Mouse (Mus musculus) MEL (cell line): ENCODE data around the gene Flnb. TPM values are rescaled to one million over a fixed set of nuclear protein-coding genes. Genes with fewer than 3 reads are reported as not detected.

ENCODE experiments used
- DNase-seq: peaks from one replicate; pipeline ENCODE4 v3.0.0; 2011; ENCODE audit warnings: low read depth, low spot score
- H3K27ac ChIP-seq: 2 replicates; pipeline ENCODE4 v1.5.1; 2012; ENCODE audit warnings: low read depth, mild to moderate bottlenecking, control low read depth, low read length, moderate library complexity; ENCODE audit not compliant: control insufficient read depth
- H3K27me3 ChIP-seq, 2 experiments: fragments of 150-350 bp in 1 of 2; sonication (generic) in 1 of 2; 2 replicates each; pipeline ENCODE4 v1.6.1; 2012; ENCODE audit warnings: low read length in 2 of 2, mild to moderate bottlenecking in 2 of 2, improper control_type of control experiment in 1 of 2, moderate library complexity in 1 of 2; ENCODE audit not compliant: insufficient read depth in 2 of 2, control insufficient read depth in 1 of 2
- H3K36me3 ChIP-seq, 2 experiments: 2 replicates each; pipeline ENCODE4 v1.6.1; 2012 to 2014; ENCODE audit warnings: low read length in 2 of 2, improper control_type of control experiment in 1 of 2, inconsistent platforms in 1 of 2, mild to moderate bottlenecking in 1 of 2; ENCODE audit not compliant: insufficient read depth in 2 of 2, control insufficient read depth in 1 of 2
- H3K4me1 ChIP-seq, 2 experiments: fragments of 150-350 bp in 1 of 2; sonication (generic) in 1 of 2; 2 replicates each; pipeline ENCODE4 v1.6.1; 2012; ENCODE audit warnings: low read length in 2 of 2, improper control_type of control experiment in 1 of 2, mild to moderate bottlenecking in 1 of 2; ENCODE audit not compliant: insufficient read depth in 2 of 2, control insufficient read depth in 1 of 2
- H3K4me3 ChIP-seq, 2 experiments: fragments of 150-350 bp in 1 of 2; sonication (generic) in 1 of 2; 2 replicates each; pipeline ENCODE4 v1.5.1; 2012; ENCODE audit warnings: low read depth in 2 of 2, low read length in 2 of 2, mild to moderate bottlenecking in 2 of 2, moderate library complexity in 2 of 2, control low read depth in 1 of 2, improper control_type of control experiment in 1 of 2; ENCODE audit not compliant: control insufficient read depth in 1 of 2, insufficient read depth in 1 of 2
- H3K79me2 ChIP-seq: 2 replicates; pipeline ENCODE4 v1.6.1; 2012; ENCODE audit warnings: mild to moderate bottlenecking, low read length, moderate library complexity; ENCODE audit not compliant: control insufficient read depth, poor library complexity, insufficient read depth
- H3K9ac ChIP-seq: 2 replicates; pipeline ENCODE4 v1.6.1; 2012; ENCODE audit warnings: low read depth, mild to moderate bottlenecking, control low read depth, low read length, moderate library complexity; ENCODE audit not compliant: control insufficient read depth, poor library complexity, severe bottlenecking
- H3K9me3 ChIP-seq: fragments of 150-350 bp; sonication (generic); replicated peaks from 2 replicates; pipeline ENCODE4 v1.6.1; 2012; ENCODE audit warnings: mild to moderate bottlenecking, low read length, improper control_type of control experiment, moderate library complexity; ENCODE audit not compliant: insufficient read depth
- CHD1 ChIP-seq: IDR thresholded peaks from 2 replicates; pipeline ENCODE4 v1.6.1; 2012; ENCODE audit warnings: low read depth, mild to moderate bottlenecking, inconsistent platforms, low read length, improper control_type of control experiment
- CTCF ChIP-seq, 3 experiments: IDR thresholded peaks in 2 of 3; conservative IDR thresholded peaks in 1 of 3; 2 replicates each; pipeline ENCODE4 v1.5.1; 2011 to 2012; ENCODE audit warnings: low read length in 3 of 3, low read depth in 2 of 3, mild to moderate bottlenecking in 2 of 3, improper control_type of control experiment in 1 of 3, inconsistent platforms in 1 of 3, mixed read lengths in 1 of 3, moderate library complexity in 1 of 3; ENCODE audit not compliant: control insufficient read depth in 1 of 3, insufficient read depth in 1 of 3, poor library complexity in 1 of 3, severe bottlenecking in 1 of 3
- ELF1 ChIP-seq: IDR thresholded peaks from 2 replicates; pipeline ENCODE4 v1.6.1; 2014; ENCODE audit warnings: low read depth, mild to moderate bottlenecking, inconsistent platforms, low read length, improper control_type of control experiment, moderate library complexity
- EP300 ChIP-seq, 2 experiments: IDR thresholded peaks; 2 replicates each; pipeline ENCODE4 v1.6.1; 2011; ENCODE audit warnings: improper control_type of control experiment in 2 of 2, low read length in 2 of 2, low read depth in 1 of 2, mild to moderate bottlenecking in 1 of 2
- ETS1 ChIP-seq: IDR thresholded peaks from 2 replicates; pipeline ENCODE4 v1.6.1; 2012; ENCODE audit warnings: low read depth, mild to moderate bottlenecking, inconsistent platforms, low read length, improper control_type of control experiment, moderate library complexity
- GABPA ChIP-seq: IDR thresholded peaks from 2 replicates; pipeline ENCODE4 v1.6.1; 2012; ENCODE audit warnings: low read depth, mild to moderate bottlenecking, inconsistent platforms, low read length, improper control_type of control experiment, moderate library complexity
- GATA1 ChIP-seq: IDR thresholded peaks from 2 replicates; pipeline ENCODE4 v1.6.1; 2011; ENCODE audit warnings: low read depth, low read length, improper control_type of control experiment
- JUND ChIP-seq: IDR thresholded peaks from 2 replicates; pipeline ENCODE4 v1.6.1; 2011; ENCODE audit warnings: low read depth, mild to moderate bottlenecking, improper control_type of control experiment, low read length
- MAFK ChIP-seq: IDR thresholded peaks from 2 replicates; pipeline ENCODE4 v1.6.1; 2011; ENCODE audit warnings: low read depth, mild to moderate bottlenecking, low read length, improper control_type of control experiment, borderline replicate concordance
- MAX ChIP-seq: IDR thresholded peaks from 2 replicates; pipeline ENCODE4 v1.6.1; 2011; ENCODE audit warnings: low read length, improper control_type of control experiment
- MEF2A ChIP-seq: IDR thresholded peaks from 2 replicates; pipeline ENCODE4 v1.6.1; 2014; ENCODE audit warnings: low read depth, mild to moderate bottlenecking, inconsistent platforms, low read length, improper control_type of control experiment; ENCODE audit not compliant: poor library complexity, insufficient replicate concordance, severe bottlenecking; ENCODE audit errors: extremely low read depth
- MXI1 ChIP-seq: IDR thresholded peaks from 2 replicates; pipeline ENCODE4 v1.6.1; 2011; ENCODE audit warnings: mild to moderate bottlenecking, low read depth, low read length, improper control_type of control experiment
- MYB ChIP-seq: IDR thresholded peaks from 2 replicates; pipeline ENCODE4 v1.6.1; 2011; ENCODE audit warnings: mild to moderate bottlenecking, low read depth, low read length, improper control_type of control experiment
- MYC ChIP-seq: IDR thresholded peaks from 2 replicates; pipeline ENCODE4 v1.6.1; 2011; ENCODE audit warnings: low read depth, mild to moderate bottlenecking, low read length, improper control_type of control experiment, moderate library complexity
- NRF1 ChIP-seq: IDR thresholded peaks from 2 replicates; pipeline ENCODE4 v1.6.1; 2014; ENCODE audit warnings: low read depth, mild to moderate bottlenecking, inconsistent platforms, low read length, improper control_type of control experiment, moderate library complexity; ENCODE audit not compliant: poor library complexity, insufficient read depth, severe bottlenecking
- POLR2AphosphoS2 ChIP-seq: IDR thresholded peaks from 2 replicates; pipeline ENCODE4 v1.6.1; 2011; ENCODE audit warnings: low read length, improper control_type of control experiment
- RAD21 ChIP-seq: IDR thresholded peaks from 2 replicates; pipeline ENCODE4 v1.6.1; 2011; ENCODE audit warnings: mild to moderate bottlenecking, low read depth, low read length, improper control_type of control experiment
- TAL1 ChIP-seq: IDR thresholded peaks from 2 replicates; pipeline ENCODE4 v1.6.1; 2012; ENCODE audit warnings: mild to moderate bottlenecking, inconsistent platforms, low read length, moderate library complexity, mixed read lengths
- TCF12 ChIP-seq: IDR thresholded peaks from 2 replicates; pipeline ENCODE4 v1.6.1; 2014; ENCODE audit warnings: low read depth, mild to moderate bottlenecking, inconsistent platforms, low read length, improper control_type of control experiment, moderate library complexity
- UBTF ChIP-seq: IDR thresholded peaks from 2 replicates; pipeline ENCODE4 v1.6.1; 2012; ENCODE audit warnings: low read depth, mild to moderate bottlenecking, inconsistent platforms, low read length, improper control_type of control experiment, moderate library complexity, borderline replicate concordance; ENCODE audit not compliant: insufficient read depth
- USF1 ChIP-seq: IDR thresholded peaks from 2 replicates; pipeline ENCODE4 v1.6.1; 2014; ENCODE audit warnings: low read depth, mild to moderate bottlenecking, inconsistent platforms, low read length, improper control_type of control experiment, moderate library complexity
- ZKSCAN1 ChIP-seq: IDR thresholded peaks from 2 replicates; pipeline ENCODE4 v1.6.1; 2012; ENCODE audit warnings: low read depth, mild to moderate bottlenecking, inconsistent platforms, low read length, improper control_type of control experiment, moderate library complexity
- ZMIZ1 ChIP-seq: IDR thresholded peaks from 2 replicates; pipeline ENCODE4 v1.6.1; 2012; ENCODE audit warnings: low read depth, mild to moderate bottlenecking, inconsistent platforms, low read length, improper control_type of control experiment, moderate library complexity
- polyA plus RNA-seq, 2 experiments: library from polyadenylated mRNA; stranded (reverse) in 1 of 2; unstranded in 1 of 2; fragments of >175 nt in 1 of 2; fragments of >200 nt in 1 of 2; gene quantifications; 2 replicates each; pipeline versions ENCODE4 v1.2.1 to v1.2.4; 2012; ENCODE audit warnings: low replicate concordance in 2 of 2, low read depth in 1 of 2; ENCODE audit not compliant: insufficient read length in 2 of 2, insufficient read depth in 1 of 2, missing spikeins in 1 of 2
- total RNA-seq: library from RNA; depleted of rRNA; stranded (reverse); fragments of 300-350 nt; gene quantifications from 2 replicates; pipeline ENCODE4 v1.2.3, GENCODE M21; 2012

Gene Flnb
- total and polyA plus RNA-seq, 3 experiments = 1.0 to 3.1 TPM; not detected in 1

GRCm38 (mm10) chr14:7877957-7878356, 60.2 kb downstream of the Flnb start:
- Histone ChIP-seq H3K9me3 (no peaks in the 10 kb centered on the region), H3K4me3 (no peak overlapping the region), H3K4me1 (peaks cover 26 to 39% of the 10 kb centered on the region in 2 experiments), H3K27me3 (no peaks in the 10 kb centered on the region)
- TF ChIP-seq MAX (no peak), ELF1 (no peak), MYC (no peak), JUND (no peak), CHD1 (no peak), TCF12 (peak; percentile 43; the same call in 1 of the 2 replicates), RAD21 (no peak), EP300 (IDR thresholded peaks at IDR 0.05; ENCODE audit: low read depth in 1 of 2, low read length in 2 of 2) (peak; percentile 60 to 83; a peak in 3 of 4 replicates), GABPA (no peak), ZMIZ1 (no peak), POLR2AphosphoS2 (no peak), ZKSCAN1 (no peak), MEF2A (no peak), MYB (no peak), NRF1 (no peak), MAFK (no peak), UBTF (no peak), USF1 (no peak), MXI1 (no peak), GATA1 (peak; percentile 80), TAL1 (no peak), ETS1 (peak; percentile 55; the same call in 1 of the 2 replicates), CTCF (IDR thresholded peaks at IDR 0.05 in 2 of 3, conservative IDR thresholded peaks at IDR 0.05 in 1 of 3; ENCODE audit: control insufficient read depth in 1 of 3, insufficient read depth in 1 of 3, low read depth in 2 of 3, low read length in 3 of 3, poor library complexity in 1 of 3, severe bottlenecking in 1 of 3) (no peak)
- TF ChIP-seq, all 39 proteins: peak for 4
- H3K36me3 ChIP-seq = peaks cover 0 to 40% of the 10 kb centered on the region in 2 experiments; a peak in 2 of 4 replicates
- H3K9ac ChIP-seq = no peak overlapping the region
- H3K27ac ChIP-seq = peak overlapping the region; percentile 65
- peak; percentile 67 for DNase-seq
- no peaks in the 10 kb centered on the region for H3K79me2 ChIP-seq
